Mouse (Mus musculus) Patski (cell line): Measurements from ENCODE around the gene Synm. TPM values are rescaled to one million over a fixed set of nuclear protein-coding genes. Genes with fewer than 3 reads are reported as not detected.

Source experiments
- ATAC-seq: fragments of 100-300 bp; one replicate; pipeline ENCODE4 v1.8.0; 2021
- CTCF ChIA-PET: fragments of 350-600 bp; sonication (Branson Sonifier 250); formaldehyde crosslinking; loops from one replicate; lab custom pipeline; 2022; ENCODE audit warnings: inconsistent platforms; lab: Charles Lee
- POLR2A ChIA-PET: fragments of 350-600 bp; sonication (Branson Sonifier 250); formaldehyde crosslinking; loops from one replicate; lab custom pipeline; 2022; ENCODE audit warnings: antibody characterized with exemption, inconsistent platforms; lab: Charles Lee
- DNase-seq: peaks from one replicate; pipeline ENCODE4 v3.0.0-alpha.2; 2011; ENCODE audit warnings: low read depth, low spot score
- H3K27me3 ChIP-seq: fragments of 371-371 bp; one replicate; pipeline ENCODE4 v1.5.1; 2021
- CTCF ChIP-seq: fragments of 100-300 bp; IDR thresholded peaks from one replicate; pipeline ENCODE4 v1.5.1; 2021
- in situ Hi-C: fragments of 300-500 bp; cut with MboI; formaldehyde crosslinking; loops from 3 replicates; pipeline ENCODE4 v1.11.1; 2018; ENCODE audit warnings: low pct_unique_long_range_greater_than_20kb, mixed read lengths
- polyA plus RNA-seq: library from polyadenylated mRNA; unstranded; gene quantifications from one replicate; pipeline ENCODE4 v1.2.3, GENCODE M21; 2021

The Synm gene
- polyA plus RNA-seq, 1 experiment from 2014 or later: 5.9 TPM

- no peak for ATAC-seq
- no peak for TF ChIP-seq CTCF
These were observed 51.4 kb downstream of the Synm start for GRCm38 (mm10) chr7:67708160-67708559.

GRCm38 (mm10) chr7:67701252-67701914, 58.2 kb downstream of the Synm start:
- ATAC-seq: no peak
- CTCF ChIA-PET: interaction anchor here (0.8 to 1.3 kb wide), 3 partner anchors 11 to 58 kb away, joined by 3 to 4 read pairs (median 3); partner anchors contain the start of gene Synm
- POLR2A ChIA-PET: no interaction called here
- no peak for DNase-seq
- no peak for TF ChIP-seq CTCF
- H3K27me3 ChIP-seq: no peaks in the 10 kb centered on the region
- in situ Hi-C loops: no loop called here

More at GRCm38 (mm10) chr7:67708160-67708559, 51.4 kb downstream of the Synm start:
- in situ Hi-C loops: no loop called here
- no peaks in the 10 kb centered on the region for H3K27me3 ChIP-seq
- no peak for DNase-seq
- ChIA-PET POLR2A (no interaction called here), CTCF (no interaction called here)

DNA sequence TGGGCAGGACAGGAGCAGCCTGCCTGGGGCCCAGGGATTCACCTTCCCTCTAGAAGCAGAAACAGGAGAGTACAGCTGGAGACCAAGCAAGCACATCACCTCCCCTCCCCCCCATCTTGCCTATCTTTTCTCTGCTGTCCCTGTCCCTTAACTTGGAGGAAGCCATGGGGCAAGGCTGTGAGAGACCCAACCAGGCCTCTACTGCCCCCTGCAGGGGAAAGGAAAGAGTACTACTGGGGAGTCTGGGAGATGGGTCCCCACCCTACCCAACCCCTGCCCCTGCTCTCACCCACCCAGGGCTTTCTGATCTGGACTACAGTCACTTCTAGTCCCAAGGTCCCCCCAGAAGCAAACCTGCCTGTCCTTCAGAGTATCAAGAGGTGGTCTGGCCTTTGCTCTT, 58.7 kb downstream of the Synm start:
- POLR2A ChIA-PET: no interaction called here
- CTCF ChIA-PET: interaction anchor here (1.2 to 1.5 kb wide), 3 partner anchors 10 to 58 kb away, joined by 3 to 4 read pairs (median 3); partner anchors contain the start of gene Synm
- in situ Hi-C loops: no loop called here
- H3K27me3 ChIP-seq: no peaks in the 10 kb centered on the region
- no peak for DNase-seq
- TF ChIP-seq CTCF: no peak
- ATAC-seq: no peak

GRCm38 (mm10) chr7:67699301-67699700, 60.2 kb downstream of the Synm start:
- in situ Hi-C loops: no loop called here
- no peak for TF ChIP-seq CTCF
- ChIA-PET POLR2A (interaction anchor here (1.1 kb wide), 1 partner anchor 13 kb away, joined by 3 read pairs; no protein-coding TSS in a partner anchor), CTCF (interaction anchor here (0.9 to 1.5 kb wide), 3 partner anchors 9 to 42 kb away, joined by 3 read pairs; no protein-coding TSS in a partner anchor)
- no peak for ATAC-seq
- H3K27me3 ChIP-seq: no peaks in the 10 kb centered on the region
- no peak for DNase-seq

- ATAC-seq (no peak), DNase-seq (no peak)
- no peak for TF ChIP-seq CTCF
- CTCF ChIA-PET: interaction anchor here (0.9 to 1.7 kb wide), 3 partner anchors 8 to 61 kb away, joined by 3 to 5 read pairs (median 4); partner anchors contain the start of gene Synm
- POLR2A ChIA-PET: no interaction called here
- in situ Hi-C loops: no loop called here
- no peaks in the 10 kb centered on the region for H3K27me3 ChIP-seq
These were observed 61.5 kb downstream of the Synm start for GRCm38 (mm10) chr7:67697892-67698630.

DNA sequence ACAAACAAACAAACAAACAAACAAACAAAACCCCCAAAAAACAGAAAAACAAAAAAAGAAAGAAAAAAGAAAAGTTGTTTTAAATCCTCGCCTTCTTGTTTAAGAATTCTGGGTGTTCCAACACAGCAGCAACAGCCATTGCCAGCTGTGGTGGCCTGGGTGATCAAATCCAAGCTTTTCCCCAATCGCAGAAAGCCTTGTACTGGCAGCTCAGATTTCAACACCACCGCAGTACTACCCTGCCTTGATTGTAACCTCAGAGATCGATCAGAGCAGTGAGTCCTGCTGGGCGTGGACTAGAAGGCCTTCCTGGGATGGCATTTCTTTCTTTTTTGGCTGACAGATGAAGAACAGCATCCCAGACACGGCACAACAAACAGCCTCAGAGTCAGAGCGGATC, 63.6 kb downstream of the Synm start:
- H3K27me3 ChIP-seq: no peaks in the 10 kb centered on the region
- no peak for ATAC-seq
- in situ Hi-C loops: no loop called here
- no peak for DNase-seq
- POLR2A ChIA-PET: no interaction called here
- no peak for TF ChIP-seq CTCF
- CTCF ChIA-PET: interaction anchor here (1.4 kb wide), 1 partner anchor 24 kb away, joined by 3 read pairs; no protein-coding TSS in a partner anchor

- DNase-seq (no peak), ATAC-seq (no peak)
- TF ChIP-seq CTCF: no peak
- ChIA-PET POLR2A (no interaction called here), CTCF (no interaction called here)
- in situ Hi-C loops: no loop called here
- H3K27me3 ChIP-seq: no peaks in the 10 kb centered on the region
These were observed 66.6 kb downstream of the Synm start for GRCm38 (mm10) chr7:67692791-67693538.

DNA sequence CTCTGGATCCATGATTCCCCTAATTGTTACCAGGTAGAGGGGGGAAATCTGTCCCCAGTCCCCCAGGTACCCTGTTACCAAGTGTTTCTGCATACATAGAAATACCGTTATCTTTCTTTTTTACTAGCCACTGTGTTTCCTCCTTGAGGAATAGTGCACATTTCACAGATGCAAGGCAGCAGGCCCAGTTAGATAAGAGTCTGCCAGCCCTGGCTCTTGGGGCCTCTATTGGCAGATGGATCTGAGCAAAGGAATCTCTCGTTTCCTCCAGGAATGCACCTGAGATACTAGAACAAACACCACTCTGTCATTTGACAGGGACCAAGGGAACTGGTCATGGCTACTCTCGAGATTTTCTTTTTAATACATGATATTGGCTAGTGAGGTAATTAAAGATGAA, 67.4 kb downstream of the Synm start:
- H3K27me3 ChIP-seq: no peaks in the 10 kb centered on the region
- no peak for DNase-seq
- POLR2A ChIA-PET: interaction anchor here (1.1 kb wide), 1 partner anchor 11 kb away, joined by 3 read pairs; no protein-coding TSS in a partner anchor
- no peak for TF ChIP-seq CTCF
- no peak for ATAC-seq
- in situ Hi-C loops: no loop called here
- CTCF ChIA-PET: no interaction called here

- CTCF ChIA-PET: interaction anchor here (0.9 to 1.5 kb wide), 2 partner anchors 11 to 15 kb away, joined by 3 to 6 read pairs; no protein-coding TSS in a partner anchor
- no peak for TF ChIP-seq CTCF
- in situ Hi-C loops: no loop called here
- H3K27me3 ChIP-seq: no peaks in the 10 kb centered on the region
- POLR2A ChIA-PET: interaction anchor here (0.6 kb wide), 1 partner anchor 39 kb away, joined by 3 read pairs; no protein-coding TSS in a partner anchor
- no peak for DNase-seq
- no peak for ATAC-seq
These were observed 68.5 kb downstream of the Synm start for GRCm38 (mm10) chr7:67691036-67691435.

DNA sequence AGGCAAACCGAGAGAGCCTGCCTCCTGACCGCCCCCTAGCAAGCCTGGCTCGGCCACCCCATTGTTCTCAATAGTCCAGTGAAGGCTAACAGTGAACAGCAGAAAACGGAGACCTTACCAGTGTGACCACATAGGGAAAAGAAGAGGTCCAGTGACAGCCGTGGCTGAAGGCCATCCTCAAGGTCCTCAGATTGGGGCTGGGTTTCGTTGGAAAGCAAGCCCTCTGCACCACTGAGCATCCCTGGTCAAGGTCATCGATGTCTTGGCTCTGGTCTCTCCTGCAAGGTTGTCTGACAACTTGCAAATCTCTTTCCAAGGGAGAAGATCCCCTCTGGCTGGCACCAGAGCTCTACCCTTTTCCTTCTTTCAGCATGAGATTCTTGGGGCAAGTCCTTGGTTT, 69.7 kb downstream of the Synm start:
- ATAC-seq (no peak), DNase-seq (no peak)
- ChIA-PET POLR2A (no interaction called here), CTCF (interaction anchor here (0.9 kb wide), 1 partner anchor 14 kb away, joined by 3 read pairs; no protein-coding TSS in a partner anchor)
- in situ Hi-C loops: no loop called here
- no peaks in the 10 kb centered on the region for H3K27me3 ChIP-seq
- TF ChIP-seq CTCF: no peak
